ENCODE assay signal across 8 mouse cellular contexts in genomic region chr12:44221651-44222356, GRCm38 (mm10). TPM values are rescaled to one million over a fixed set of nuclear protein-coding genes. Genes with fewer than 3 reads are reported as not detected.
DNase-seq lines count a peak whose midpoint lies in the region; ATAC-seq lines count a peak whose summit lies in the region.

No protein-coding gene starts in this region.

- H3K36me3 ChIP-seq in forebrain, embryonic 11.5 days (ENCODE audit: control insufficient read depth, insufficient read depth, low read length) = no peaks in the 10 kb centered on the region
- H3K36me3 ChIP-seq in hindbrain, embryonic 10.5 days = no peaks in the 10 kb centered on the region
- no peaks in the 10 kb centered on the region for H3K36me3 ChIP-seq in limb, embryonic 15.5 days
- H3K36me3 ChIP-seq in midbrain, embryonic 16.5 days (ENCODE audit: control insufficient read depth, insufficient read depth, low read length) = no peaks in the 10 kb centered on the region

- no peaks in the 10 kb centered on the region for H3K4me1 ChIP-seq in brown adipose tissue, adult 24 weeks (ENCODE audit: control insufficient read depth, insufficient read depth, insufficient read length, low read length)
- H3K4me1 ChIP-seq in forebrain, embryonic 11.5 days (replicated peaks; ENCODE audit: control insufficient read depth, insufficient read depth, low read length) = no peaks in the 10 kb centered on the region
- H3K4me1 ChIP-seq in hindbrain, embryonic 10.5 days (replicated peaks) = peaks cover 4% of the 10 kb centered on the region; the same call in 1 of the 2 replicates
- 0 out of 2 replicates have a peak, but pooled peaks cover 4% of the 10 kb centered on the region for H3K4me1 ChIP-seq in limb, embryonic 15.5 days
- H3K4me1 ChIP-seq in midbrain, embryonic 16.5 days (ENCODE audit: control insufficient read depth, insufficient read depth, low read length) = no peaks in the 10 kb centered on the region

- ATAC-seq in forebrain, embryonic 11.5 days (replicated peaks; ENCODE audit: low FRiP score) = peak; percentile 58; the same call in 1 of the 2 replicates
- ATAC-seq in limb, embryonic 15.5 days (ENCODE audit: insufficient number of reproducible peaks, low FRiP score, low TSS enrichment, low read depth) = no peak
- ATAC-seq in midbrain, embryonic 16.5 days = peak; percentile 60; the same call in 1 of the 2 replicates
- ATAC-seq in monocyte, adult 5-6 weeks (replicated peaks; ENCODE audit: insufficient number of reproducible peaks, low FRiP score, low TSS enrichment, poor library complexity, severe bottlenecking) = no peak

- H3K9ac ChIP-seq in forebrain, embryonic 11.5 days (ENCODE audit: low read length) = peak overlapping the region; percentile 70
- H3K9ac ChIP-seq in limb, embryonic 15.5 days = peak overlapping the region; percentile 61
- H3K9ac ChIP-seq in midbrain, embryonic 16.5 days (ENCODE audit: low read depth, low read length) = peak overlapping the region; percentile 78

- H3K27ac ChIP-seq in brown adipose tissue, adult 24 weeks (replicated peaks; ENCODE audit: low read depth, low read length) = no peak overlapping the region
- H3K27ac ChIP-seq in forebrain, embryonic 11.5 days (ENCODE audit: low read depth, low read length) = no peak overlapping the region
- peak overlapping the region; percentile 88 for H3K27ac ChIP-seq in hindbrain, embryonic 10.5 days
- no peak overlapping the region for H3K27ac ChIP-seq in limb, embryonic 15.5 days
- no peak overlapping the region for H3K27ac ChIP-seq in midbrain, embryonic 16.5 days (ENCODE audit: low read length)

- H3K4me2 ChIP-seq in forebrain, embryonic 11.5 days (ENCODE audit: low read depth, low read length, severe bottlenecking) = peak overlapping the region; percentile 74
- peak overlapping the region; percentile 81 for H3K4me2 ChIP-seq in limb, embryonic 15.5 days
- peak overlapping the region; percentile 73 for H3K4me2 ChIP-seq in midbrain, embryonic 16.5 days (ENCODE audit: low read length)

- peak overlapping the region; percentile 79 for H3K4me3 ChIP-seq in brown adipose tissue, adult 24 weeks (ENCODE audit: insufficient read depth, low read depth, low read length)
- H3K4me3 ChIP-seq in forebrain, embryonic 11.5 days (ENCODE audit: low read depth, low read length) = peak overlapping the region; percentile 61
- peak overlapping the region; percentile 78 for H3K4me3 ChIP-seq in hindbrain, embryonic 10.5 days
- peak overlapping the region; percentile 58 for H3K4me3 ChIP-seq in limb, embryonic 15.5 days
- H3K4me3 ChIP-seq in midbrain, embryonic 16.5 days (ENCODE audit: low read depth, low read length) = peak overlapping the region; percentile 73

- peak; percentile 13 to 23 for DNase-seq in layer of hippocampus, postnatal 25 days (ENCODE audit: extremely low spot score in 1 of 2, low spot score in 1 of 2)
- no peak for DNase-seq in layer of hippocampus, adult 9-10 months (ENCODE audit: low spot score)
- DNase-seq in forebrain, embryonic 11.5 days (ENCODE audit: low spot score) = peak; percentile 65
- peak; percentile 58 for DNase-seq in hindbrain, embryonic 10.5 days (ENCODE audit: low spot score)

- WGBS in forebrain, embryonic 11.5 days = 2% methylated on average over 86 of the region's 89 CpGs
- under 1% methylated on average over 89 of the region's 89 CpGs for WGBS in hindbrain, embryonic 10.5 days
- WGBS in limb, embryonic 15.5 days = 2% methylated on average over 88 of the region's 89 CpGs
- under 1% methylated on average over 84 of the region's 89 CpGs for WGBS in midbrain, embryonic 16.5 days

- H3K27me3 ChIP-seq in forebrain, embryonic 11.5 days (ENCODE audit: control insufficient read depth, insufficient read depth, low read length) = no peaks in the 10 kb centered on the region
- peaks cover 6% of the 10 kb centered on the region for H3K27me3 ChIP-seq in hindbrain, embryonic 10.5 days (ENCODE audit: insufficient read depth, poor library complexity, severe bottlenecking)
- no peaks in the 10 kb centered on the region for H3K27me3 ChIP-seq in limb, embryonic 15.5 days
- no peaks in the 10 kb centered on the region for H3K27me3 ChIP-seq in midbrain, embryonic 16.5 days (ENCODE audit: control insufficient read depth, insufficient read depth, low read depth, low read length)

- no peaks in the 10 kb centered on the region for H3K9me3 ChIP-seq in forebrain, embryonic 11.5 days (ENCODE audit: control insufficient read depth, low read length)
- no peaks in the 10 kb centered on the region for H3K9me3 ChIP-seq in hindbrain, embryonic 10.5 days
- H3K9me3 ChIP-seq in limb, embryonic 15.5 days = no peaks in the 10 kb centered on the region
- no peaks in the 10 kb centered on the region for H3K9me3 ChIP-seq in midbrain, embryonic 16.5 days (replicated peaks; ENCODE audit: control insufficient read depth, low read length, poor library complexity, severe bottlenecking)

RNA-seq across cellular contexts. Expression of gene Pnpla8, which starts 0.6 kb away (rescaled TPM):
- 100 to 1,000 TPM; 108 to 125 TPM for total RNA-seq in layer of hippocampus, postnatal 25 days (2021)
- polyA plus RNA-seq in brown adipose tissue, adult 24 weeks (2012; ENCODE audit: insufficient read depth, insufficient read length, missing spikeins) = 225 and 234 TPM in 2 replicates
- polyA plus RNA-seq in forebrain, embryonic 11.5 days (2014; fragmentation: Nextera tagmentation; extraction: Ambion mirVana) = 70.1 and 82.3 TPM in 2 replicates
- polyA plus RNA-seq in hindbrain, embryonic 10.5 days (2016; fragmentation: Nextera tagmentation; extraction: Ambion mirVana) = 46.0 and 53.0 TPM in 2 replicates
- polyA plus RNA-seq in limb, embryonic 15.5 days (2015; fragmentation: Nextera tagmentation; extraction: Ambion mirVana) = 74.5 and 77.5 TPM in 2 replicates
- 143 and 153 TPM in 2 replicates for polyA plus RNA-seq in midbrain, embryonic 16.5 days (2015; fragmentation: Nextera tagmentation; extraction: Ambion mirVana)
- 44.8 to 55.6 TPM (median 51.6 TPM) in 3 replicates for total RNA-seq in monocyte, adult 5-6 weeks (2017)

RNA-seq across cellular contexts. Expression of gene Dnajb9, which starts 11.7 kb away (rescaled TPM):
- 10 to 100 TPM; 36.5 to 38.8 TPM for total RNA-seq in layer of hippocampus, postnatal 25 days (2021)
- 43.0 and 48.2 TPM in 2 replicates for polyA plus RNA-seq in brown adipose tissue, adult 24 weeks (2012; ENCODE audit: insufficient read depth, insufficient read length, missing spikeins)
- polyA plus RNA-seq in forebrain, embryonic 11.5 days (2014; fragmentation: Nextera tagmentation; extraction: Ambion mirVana) = 20.3 and 20.9 TPM in 2 replicates
- 18.0 and 20.0 TPM in 2 replicates for polyA plus RNA-seq in hindbrain, embryonic 10.5 days (2016; fragmentation: Nextera tagmentation; extraction: Ambion mirVana)
- 27.6 and 28.7 TPM in 2 replicates for polyA plus RNA-seq in limb, embryonic 15.5 days (2015; fragmentation: Nextera tagmentation; extraction: Ambion mirVana)
- 35.4 and 36.6 TPM in 2 replicates for polyA plus RNA-seq in midbrain, embryonic 16.5 days (2015; fragmentation: Nextera tagmentation; extraction: Ambion mirVana)
- total RNA-seq in monocyte, adult 5-6 weeks (2017) = 99.3 to 127 TPM (median 119 TPM) in 3 replicates

Comparison
In these comparisons a context has a peak if more than half of its experiments do, and no peak if none do; other contexts are left out.
1. ATAC-seq: peak in forebrain, embryonic 11.5 days (single experiment) and midbrain, embryonic 16.5 days (single experiment); none in limb, embryonic 15.5 days (single experiment) and monocyte, adult 5-6 weeks (single experiment).
2. Peak in every context shown above with its lines, with median percentiles within 50 percentile points of each other: H3K4me3 ChIP-seq, H3K4me2 ChIP-seq and H3K9ac ChIP-seq.